Mouse (Mus musculus): ENCODE results near the gene Fat1.

GRCm38 (mm10) chr8:45070949-45071348 lies 135.7 kb downstream of the Fat1 start:
- TF ChIP-seq CTCF (IDR thresholded peaks at IDR 0.05; ENCODE audit: low read depth, low read length) (no peak), GATA2 (IDR thresholded peaks at IDR 0.05; ENCODE audit: borderline replicate concordance, low read depth, low read length) (no peak)
